Mouse (Mus musculus) megakaryocyte, embryonic 14.5 days (primary cell): ENCODE data around the gene Vsnl1.

ENCODE experiments used
- FLI1 ChIP-seq: IDR thresholded peaks from 2 replicates; pipeline ENCODE4 v1.6.1; 2012; ENCODE audit warnings: low read length, inconsistent platforms, mixed read lengths
- GATA1 ChIP-seq: IDR thresholded peaks from 3 replicates; pipeline ENCODE4 v1.6.1; 2012; ENCODE audit warnings: mixed read lengths, low read length, inconsistent platforms, borderline replicate concordance

DNA sequence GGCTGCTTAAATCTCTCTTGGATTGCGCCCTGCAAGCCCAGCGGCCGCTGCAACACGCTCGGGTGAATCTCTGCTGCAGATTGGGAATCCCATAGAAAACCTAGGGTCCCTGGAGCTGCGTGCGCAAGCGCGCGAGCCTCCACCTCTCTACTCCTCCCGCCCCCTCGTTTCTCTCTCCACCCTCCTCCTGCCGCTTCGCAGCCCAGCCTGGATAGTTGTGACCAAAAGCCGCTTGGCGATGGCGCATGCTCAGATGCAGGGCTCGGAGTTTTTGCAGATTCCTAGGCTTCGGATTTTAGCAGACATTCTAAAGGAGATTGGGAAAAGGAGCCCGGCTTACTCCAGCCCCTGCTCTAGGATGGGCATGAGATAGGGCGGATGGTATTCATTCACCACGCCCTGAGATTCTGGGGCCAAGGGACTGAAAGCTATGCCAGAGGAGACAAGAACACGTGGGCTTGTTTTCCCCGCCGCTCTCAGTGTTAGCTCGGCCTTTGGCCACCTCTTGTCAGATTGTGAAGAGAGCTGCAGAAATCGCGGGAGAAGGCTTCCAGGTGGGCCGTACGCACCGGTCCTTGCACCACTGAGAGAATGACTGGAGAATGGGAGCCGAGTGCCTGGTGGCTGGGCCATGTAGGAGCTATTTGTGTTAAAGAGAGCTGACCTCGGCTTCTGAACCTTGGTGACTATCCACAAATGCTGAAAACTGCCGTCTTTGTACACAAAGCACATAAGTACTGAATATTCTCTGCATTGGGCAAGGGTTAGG, at the start of gene Vsnl1:
- TF ChIP-seq FLI1 (no peak), GATA1 (no peak)
